Mouse (Mus musculus) G1E (cell line): ENCODE results near the gene Kcnq1. TPM values are rescaled to one million over a fixed set of nuclear protein-coding genes. Genes with fewer than 3 reads are reported as not detected.

ENCODE experiments used
- ATAC-seq: 2 replicates; pipeline ENCODE4 v1.8.0; 2016; ENCODE audit warnings: mild to moderate bottlenecking; ENCODE audit not compliant: insufficient number of reproducible peaks, poor library complexity, low FRiP score, severe bottlenecking; ENCODE audit errors: extremely low read depth
- DNase-seq: peaks from one replicate; pipeline ENCODE4 v3.0.0; 2012; ENCODE audit warnings: low spot score
- H3K27me3 ChIP-seq: 2 replicates; pipeline ENCODE4 v1.6.1; 2012; ENCODE audit warnings: mild to moderate bottlenecking, low read length, inconsistent platforms; ENCODE audit not compliant: insufficient read depth
- H3K36me3 ChIP-seq: replicated peaks from 2 replicates; pipeline ENCODE3; 2012; ENCODE audit warnings: mild to moderate bottlenecking, inconsistent platforms
- H3K4me1 ChIP-seq: 2 replicates; pipeline ENCODE4 v1.6.1; 2012; ENCODE audit warnings: low read depth, low read length, inconsistent platforms, mixed read lengths; ENCODE audit not compliant: insufficient read depth
- H3K4me3 ChIP-seq: 2 replicates; pipeline ENCODE4 v1.5.1; 2012; ENCODE audit warnings: low read depth, mild to moderate bottlenecking, inconsistent platforms, low read length, moderate library complexity, mixed read lengths
- H3K9me3 ChIP-seq: replicated peaks from 2 replicates; pipeline ENCODE4 v1.6.1; 2012; ENCODE audit warnings: inconsistent platforms
- CTCF ChIP-seq: IDR thresholded peaks from 2 replicates; pipeline ENCODE4 v1.5.1; 2012; ENCODE audit warnings: low read depth, low read length, inconsistent platforms, mixed read lengths
- GATA1 ChIP-seq: IDR thresholded peaks from 2 replicates; pipeline ENCODE4 v1.6.1; 2012; ENCODE audit warnings: borderline replicate concordance, low read length, inconsistent platforms, mixed read lengths
- GATA2 ChIP-seq: IDR thresholded peaks from 2 replicates; pipeline ENCODE4 v1.6.1; 2012; ENCODE audit warnings: low read depth, low read length, inconsistent platforms, borderline replicate concordance
- POLR2AphosphoS5 ChIP-seq: IDR thresholded peaks from 2 replicates; pipeline ENCODE4 v1.6.1; 2012; ENCODE audit warnings: low read depth, low read length, inconsistent platforms; ENCODE audit not compliant: insufficient replicate concordance
- TAL1 ChIP-seq: conservative IDR thresholded peaks from 2 replicates; pipeline ENCODE4 v1.6.1; 2012; ENCODE audit warnings: low read depth, low read length, inconsistent platforms, mixed read lengths
- polyA plus RNA-seq: library from polyadenylated mRNA; stranded (reverse); fragments of >175 nt; gene quantifications from 2 replicates; pipeline ENCODE4 v1.2.3, GENCODE M21; 2012
- total RNA-seq, 2 experiments: library from RNA; stranded (forward) in 1 of 2; stranded (reverse) in 1 of 2; fragments of 200-1000 nt in 1 of 2; fragments of >200 nt in 1 of 2; fragmentation: Nextera tagmentation in 1 of 2; gene quantifications; 2 replicates each; pipeline ENCODE4 v1.2.3; 2014 to 2017

Kcnq1 gene
- total and polyA plus RNA-seq, 3 experiments: not detected

- ATAC-seq (no peak), DNase-seq (no peak)
- no peaks in the 10 kb centered on the region for H3K36me3 ChIP-seq
- peaks cover 22% of the 10 kb centered on the region for H3K27me3 ChIP-seq
- peaks cover 7% of the 10 kb centered on the region for H3K4me1 ChIP-seq
- TF ChIP-seq GATA1: no peak
- TF ChIP-seq GATA2: no peak
- TF ChIP-seq CTCF: no peak
- TF ChIP-seq TAL1: no peak
- TF ChIP-seq POLR2AphosphoS5: no peak
- no peaks in the 10 kb centered on the region for H3K9me3 ChIP-seq
- H3K4me3 ChIP-seq: no peak overlapping the region
Observed at GRCm38 (mm10) chr7:143155257-143155656, 49.1 kb downstream of the Kcnq1 start.

DNA sequence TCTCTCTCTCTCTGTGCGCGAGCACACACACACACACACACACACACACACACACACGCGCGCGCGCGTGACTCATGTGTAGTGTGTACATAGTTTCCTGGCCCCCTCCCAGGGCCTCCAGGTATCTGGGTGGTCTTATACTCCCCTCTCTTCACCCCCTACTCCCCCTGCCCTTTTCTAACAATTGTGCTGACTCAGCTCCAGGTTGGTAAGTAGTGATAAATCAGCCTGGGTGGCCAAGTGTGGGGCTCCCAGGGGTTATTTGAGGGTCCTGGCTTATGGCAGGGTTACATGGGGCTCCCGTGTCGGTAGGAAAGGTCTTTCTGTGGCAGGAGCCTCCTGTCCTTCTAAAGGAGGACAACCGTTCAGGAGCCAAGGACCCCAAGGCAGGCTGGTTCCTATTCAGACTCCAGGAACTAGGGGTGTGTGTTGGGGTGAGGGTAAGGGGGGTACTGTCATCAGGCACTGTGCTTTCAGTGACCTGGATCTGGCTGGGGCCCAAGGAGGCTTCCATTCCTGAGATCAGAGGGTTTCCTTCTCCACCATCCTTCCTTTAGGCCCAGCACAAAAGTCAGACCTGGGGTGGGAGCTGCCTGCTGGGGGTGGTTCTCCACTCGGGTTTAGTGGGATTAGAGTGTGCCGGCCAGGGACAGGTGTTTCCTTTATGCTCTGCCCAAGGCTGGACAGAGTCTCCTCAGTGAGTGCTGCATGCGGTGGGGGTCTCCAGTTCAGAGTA lies 52.7 kb downstream of the Kcnq1 start:
- no peak for TF ChIP-seq POLR2AphosphoS5
- TF ChIP-seq TAL1: no peak
- no peak for TF ChIP-seq GATA1
- no peak for TF ChIP-seq GATA2
- TF ChIP-seq CTCF: no peak

GRCm38 (mm10) chr7:143159446-143159845 lies 53.3 kb downstream of the Kcnq1 start:
- DNase-seq (no peak), ATAC-seq (no peak)
- Histone ChIP-seq H3K36me3 (no peaks in the 10 kb centered on the region), H3K4me1 (no peaks in the 10 kb centered on the region), H3K9me3 (no peaks in the 10 kb centered on the region), H3K4me3 (no peak overlapping the region), H3K27me3 (peaks cover 9% of the 10 kb centered on the region)
- TF ChIP-seq GATA1 (no peak), TAL1 (no peak), CTCF (no peak), GATA2 (no peak), POLR2AphosphoS5 (no peak)

More for the DNA sequence above, 52.7 kb downstream of the Kcnq1 start:
- peaks cover 4% of the 10 kb centered on the region for H3K4me1 ChIP-seq
- H3K36me3 ChIP-seq: no peaks in the 10 kb centered on the region
- DNase-seq: no peak
- H3K4me3 ChIP-seq: no peak overlapping the region
- ATAC-seq: no peak
- peaks cover 15% of the 10 kb centered on the region; the same call in 1 of the 2 replicates for H3K27me3 ChIP-seq
- no peaks in the 10 kb centered on the region for H3K9me3 ChIP-seq

DNA sequence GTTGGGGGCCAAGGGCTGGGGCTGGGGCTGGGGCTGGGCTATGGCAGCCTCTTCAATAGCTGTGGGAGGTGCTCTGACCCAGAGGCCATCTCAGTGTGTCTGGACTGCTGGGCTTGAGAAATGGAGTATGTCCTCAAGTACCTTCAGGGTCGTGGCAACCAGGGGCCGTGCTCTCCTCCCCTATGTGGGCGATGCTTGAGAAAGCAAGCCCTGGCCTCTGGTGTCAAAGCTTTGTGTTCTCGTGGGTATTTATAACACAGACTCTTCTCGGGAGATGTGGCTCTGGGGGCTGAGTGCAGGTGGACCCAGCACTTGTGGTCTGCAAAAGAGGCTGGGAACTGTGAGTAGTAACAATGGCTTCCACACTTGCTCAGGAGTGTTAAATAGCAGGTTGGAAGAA lies 53.9 kb downstream of the Kcnq1 start:
- ATAC-seq: no peak
- H3K36me3 ChIP-seq: no peaks in the 10 kb centered on the region
- no peaks in the 10 kb centered on the region for H3K4me1 ChIP-seq
- H3K4me3 ChIP-seq: no peak overlapping the region
- TF ChIP-seq CTCF (no peak), TAL1 (no peak), GATA2 (no peak), POLR2AphosphoS5 (no peak), GATA1 (no peak)
- no peaks in the 10 kb centered on the region for H3K9me3 ChIP-seq
- H3K27me3 ChIP-seq: peaks cover 7% of the 10 kb centered on the region
- DNase-seq: no peak

DNA sequence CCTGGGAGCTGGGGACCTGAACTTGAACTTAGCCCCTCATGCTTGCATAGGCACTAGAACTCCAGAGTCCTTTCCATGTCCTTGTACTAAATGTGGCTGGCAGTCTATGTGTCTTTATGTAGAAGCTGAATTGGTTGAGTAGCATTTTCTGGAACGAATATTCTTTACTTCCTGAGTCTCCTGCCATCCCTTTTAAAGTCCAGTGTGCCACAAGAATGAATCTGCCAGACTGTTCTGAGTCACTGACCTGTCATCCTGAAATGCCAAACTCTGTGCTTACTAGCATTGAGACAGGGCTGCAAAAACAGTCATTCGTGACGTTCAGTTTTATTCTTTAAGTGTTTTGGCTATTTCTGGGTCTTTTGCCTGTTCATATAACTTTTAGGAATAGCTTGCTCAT lies 55.9 kb downstream of the Kcnq1 start:
- Histone ChIP-seq H3K27me3 (peaks cover 15% of the 10 kb centered on the region), H3K4me3 (no peak overlapping the region), H3K9me3 (no peaks in the 10 kb centered on the region), H3K4me1 (no peaks in the 10 kb centered on the region), H3K36me3 (no peaks in the 10 kb centered on the region)
- DNase-seq (no peak), ATAC-seq (no peak)
- no peak for TF ChIP-seq TAL1

DNA sequence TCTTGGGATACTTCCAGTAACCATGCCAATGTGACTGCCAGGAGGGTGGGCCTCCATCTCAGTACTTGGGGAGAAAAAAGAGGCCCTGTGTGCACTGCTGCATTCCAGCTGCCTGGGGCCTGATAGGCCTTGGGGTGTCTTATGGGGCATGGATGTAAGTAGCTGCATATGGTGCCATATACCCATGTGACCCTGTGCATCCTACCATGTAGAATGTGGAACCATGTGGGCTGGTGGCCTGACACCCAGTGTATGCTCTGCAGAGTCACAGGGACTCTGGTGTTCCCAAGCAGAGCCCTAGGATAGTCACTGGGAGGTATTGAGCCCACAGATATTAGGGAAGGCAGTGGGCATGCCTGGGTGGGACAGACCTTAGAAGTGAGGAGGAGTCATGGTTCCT lies 57.9 kb downstream of the Kcnq1 start:
- Histone ChIP-seq H3K4me1 (no peaks in the 10 kb centered on the region), H3K27me3 (peaks cover 20% of the 10 kb centered on the region), H3K4me3 (no peak overlapping the region), H3K36me3 (no peaks in the 10 kb centered on the region), H3K9me3 (no peaks in the 10 kb centered on the region)
- ATAC-seq: no peak
- DNase-seq: no peak
- no peak for TF ChIP-seq POLR2AphosphoS5
- TF ChIP-seq GATA2: no peak
- no peak for TF ChIP-seq CTCF
